Mouse (Mus musculus): Measurements from ENCODE around the gene Map4k2. TPM values are rescaled to one million over a fixed set of nuclear protein-coding genes. Genes with fewer than 3 reads are reported as not detected.
"Not testable (repeated sequence)": the region's sequence is repeated elsewhere in the genome, so short reads cannot be mapped to it uniquely, and the experiment has no call there.

Map4k2 gene
- polyA plus RNA-seq, 1 experiment from 2014 or later = 12.9 TPM

DNA sequence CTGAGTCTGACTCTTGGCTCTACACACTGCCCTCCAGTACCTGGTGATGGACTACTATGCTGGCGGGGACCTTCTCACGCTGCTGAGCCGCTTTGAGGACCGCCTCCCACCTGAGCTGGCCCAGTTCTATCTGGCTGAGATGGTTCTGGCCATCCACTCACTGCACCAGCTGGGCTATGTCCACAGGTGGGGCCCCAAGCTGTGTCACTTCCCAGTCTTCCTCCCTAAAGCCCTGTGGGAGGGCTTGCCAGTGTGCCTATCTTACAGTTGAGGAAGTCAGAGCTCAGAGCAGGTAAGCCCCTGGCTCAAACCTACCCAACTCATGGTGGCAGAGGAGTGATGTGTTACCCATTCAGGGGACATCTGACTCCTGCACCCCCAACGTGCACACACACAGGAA lies 30.8 kb upstream of the Map4k2 start:
- Histone ChIP-seq H3K4me2 (no peak overlapping the region), H3K9ac (ENCODE audit: low read depth, low read length) (no peak overlapping the region), H3K9me3 (ENCODE audit: control insufficient read depth, low read length) (no peaks in the 10 kb centered on the region), H3K4me3 (ENCODE audit: low read depth, low read length) (no peak overlapping the region), H3K4me1 (replicated peaks; ENCODE audit: control insufficient read depth, insufficient read depth, low read length) (peaks cover 18% of the 10 kb centered on the region), H3K36me3 (ENCODE audit: control insufficient read depth, insufficient read depth, low read length) (0 out of 2 replicates have a peak, but pooled peaks cover 3% of the 10 kb centered on the region), H3K27ac (ENCODE audit: low read depth, low read length) (no peak overlapping the region), H3K27me3 (replicated peaks; ENCODE audit: control insufficient read depth, insufficient read depth, low read length) (no peaks in the 10 kb centered on the region)
- DNase-seq (ENCODE audit: low spot score) (no peak), ATAC-seq (replicated peaks; ENCODE audit: low FRiP score) (no peak)
- WGBS = 88% methylated on average over 5 of the region's 5 CpGs

DNA sequence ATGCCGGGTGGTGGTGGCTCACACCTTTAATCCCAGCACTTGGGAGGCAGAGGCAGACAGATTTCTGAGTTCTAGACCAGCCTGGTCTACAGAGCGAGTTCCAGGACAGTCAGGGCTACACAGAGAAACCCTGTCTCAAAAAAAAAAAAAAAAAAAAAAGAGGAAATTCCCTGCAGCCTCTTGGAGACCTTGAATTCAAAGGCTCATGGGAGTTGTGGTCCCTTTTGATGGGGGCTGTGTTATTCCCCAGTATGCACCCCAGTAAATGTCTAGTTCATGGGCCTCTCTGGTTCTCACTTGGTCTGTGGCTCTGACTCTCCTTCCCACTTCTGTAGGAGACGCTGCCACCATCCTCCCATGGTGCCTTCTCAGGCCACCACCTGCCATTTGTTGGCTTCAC lies 29.2 kb upstream of the Map4k2 start:
- H3K36me3 ChIP-seq (ENCODE audit: control insufficient read depth, insufficient read depth, low read length); H3K27ac ChIP-seq (ENCODE audit: low read depth, low read length): not testable (repeated sequence)

DNA sequence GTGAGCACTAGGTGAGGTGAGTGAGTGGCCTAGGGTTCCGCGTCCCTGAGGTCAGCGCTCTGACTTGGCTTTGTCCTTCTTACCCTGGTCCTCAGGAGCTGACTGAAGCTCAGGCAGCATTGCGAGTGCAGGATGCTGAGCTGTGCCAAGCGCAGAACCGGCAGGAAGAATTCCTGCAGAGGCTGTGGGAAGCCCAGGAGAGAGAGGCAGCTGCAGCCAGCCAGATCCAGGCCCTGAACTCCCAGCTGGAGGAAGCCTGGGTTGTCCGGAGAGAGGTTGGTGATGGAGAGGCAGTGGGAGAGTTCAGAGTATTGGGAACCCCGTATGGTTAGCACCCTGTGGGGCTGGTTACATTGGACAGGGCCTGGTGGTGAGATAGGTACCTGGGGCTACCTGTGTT lies 27.1 kb upstream of the Map4k2 start:
- H3K27ac ChIP-seq (ENCODE audit: low read depth, low read length) = no peak overlapping the region
- DNase-seq (ENCODE audit: low spot score) = no peak
- no peaks in the 10 kb centered on the region for H3K9me3 ChIP-seq (ENCODE audit: control insufficient read depth, low read length)
- H3K4me3 ChIP-seq (ENCODE audit: low read depth, low read length) = no peak overlapping the region
- WGBS = 91% methylated on average over 8 of the region's 8 CpGs
- H3K4me2 ChIP-seq = no peak overlapping the region
- peaks cover 20% of the 10 kb centered on the region; the same call in 1 of the 2 replicates for H3K36me3 ChIP-seq (ENCODE audit: control insufficient read depth, insufficient read depth, low read length)
- ATAC-seq (replicated peaks; ENCODE audit: low FRiP score) = no peak
- no peaks in the 10 kb centered on the region for H3K4me1 ChIP-seq (replicated peaks; ENCODE audit: control insufficient read depth, insufficient read depth, low read length)
- H3K9ac ChIP-seq (ENCODE audit: low read depth, low read length) = no peak overlapping the region
- no peaks in the 10 kb centered on the region for H3K27me3 ChIP-seq (replicated peaks; ENCODE audit: control insufficient read depth, insufficient read depth, low read length)

More for the DNA sequence above, 29.2 kb upstream of the Map4k2 start:
- ATAC-seq (replicated peaks; ENCODE audit: low FRiP score); H3K9me3 ChIP-seq (ENCODE audit: control insufficient read depth, low read length); H3K4me2 ChIP-seq; H3K9ac ChIP-seq (ENCODE audit: low read depth, low read length); DNase-seq (ENCODE audit: low spot score); H3K27me3 ChIP-seq (replicated peaks; ENCODE audit: control insufficient read depth, insufficient read depth, low read length); H3K4me3 ChIP-seq (ENCODE audit: low read depth, low read length): not testable (repeated sequence)
- peaks cover 17% of the 10 kb centered on the region for H3K4me1 ChIP-seq (replicated peaks; ENCODE audit: control insufficient read depth, insufficient read depth, low read length)
- WGBS = 83% methylated on average over 3 of the region's 3 CpGs

DNA sequence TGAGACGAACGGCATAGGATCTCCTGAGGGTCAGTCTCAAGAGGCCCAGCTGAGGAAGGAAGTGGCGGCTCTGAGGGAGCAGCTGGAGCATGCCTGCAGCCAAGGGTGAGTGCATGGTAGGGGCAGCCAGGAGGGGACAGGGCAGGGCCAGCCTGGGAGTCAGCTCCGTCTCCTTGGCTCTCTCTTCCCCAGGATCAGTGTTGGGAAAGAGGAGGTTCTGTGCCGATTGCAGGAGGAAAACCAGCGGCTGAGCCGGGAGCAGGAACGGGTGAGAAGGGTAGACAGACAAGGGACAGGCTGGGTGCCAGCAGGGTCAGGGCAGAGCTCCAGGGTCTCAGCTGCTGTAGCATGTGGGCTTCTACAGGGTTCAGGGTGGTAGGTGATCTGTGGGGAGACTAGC lies 26.4 kb upstream of the Map4k2 start:
- no peaks in the 10 kb centered on the region for H3K4me1 ChIP-seq (replicated peaks; ENCODE audit: control insufficient read depth, insufficient read depth, low read length)
- WGBS = 80% methylated on average over 8 of the region's 8 CpGs
- no peak overlapping the region for H3K9ac ChIP-seq (ENCODE audit: low read depth, low read length)
- no peak overlapping the region for H3K4me2 ChIP-seq
- no peak for ATAC-seq (replicated peaks; ENCODE audit: low FRiP score)
- DNase-seq (ENCODE audit: low spot score) = no peak
- H3K4me3 ChIP-seq (ENCODE audit: low read depth, low read length) = no peak overlapping the region
- no peak overlapping the region for H3K27ac ChIP-seq (ENCODE audit: low read depth, low read length)
- no peaks in the 10 kb centered on the region for H3K27me3 ChIP-seq (replicated peaks; ENCODE audit: control insufficient read depth, insufficient read depth, low read length)
- H3K36me3 ChIP-seq (ENCODE audit: control insufficient read depth, insufficient read depth, low read length) = peaks cover 22% of the 10 kb centered on the region; the same call in 1 of the 2 replicates
- no peaks in the 10 kb centered on the region for H3K9me3 ChIP-seq (ENCODE audit: control insufficient read depth, low read length)

DNA sequence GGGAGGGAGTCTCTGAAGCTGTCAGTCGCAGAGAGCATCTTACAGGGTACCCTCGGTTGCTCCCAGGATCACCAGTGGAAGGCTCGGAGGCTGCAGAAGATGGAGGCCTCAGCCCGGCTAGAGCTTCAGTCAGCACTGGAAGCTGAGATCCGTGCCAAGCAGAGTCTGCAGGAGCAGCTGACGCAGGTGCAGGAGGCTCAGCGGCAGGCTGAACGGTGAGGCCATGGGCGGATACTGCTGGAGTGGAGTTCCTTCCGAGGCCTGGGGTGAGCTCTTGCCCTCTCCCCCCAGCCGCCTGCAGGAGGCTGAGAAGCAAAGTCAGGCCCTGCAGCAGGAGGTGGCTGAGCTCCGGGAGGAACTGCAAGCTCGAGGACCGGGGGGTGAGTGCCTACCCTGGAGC lies 25.4 kb upstream of the Map4k2 start:
- WGBS = 82% methylated on average over 14 of the region's 14 CpGs
- Histone ChIP-seq H3K9ac (ENCODE audit: low read depth, low read length) (no peak overlapping the region), H3K27ac (ENCODE audit: low read depth, low read length) (no peak overlapping the region), H3K27me3 (replicated peaks; ENCODE audit: control insufficient read depth, insufficient read depth, low read length) (no peaks in the 10 kb centered on the region), H3K36me3 (ENCODE audit: control insufficient read depth, insufficient read depth, low read length) (peaks cover 22% of the 10 kb centered on the region; the same call in 1 of the 2 replicates), H3K4me1 (replicated peaks; ENCODE audit: control insufficient read depth, insufficient read depth, low read length) (no peaks in the 10 kb centered on the region), H3K9me3 (ENCODE audit: control insufficient read depth, low read length) (no peaks in the 10 kb centered on the region), H3K4me2 (no peak overlapping the region), H3K4me3 (ENCODE audit: low read depth, low read length) (no peak overlapping the region)
- DNase-seq (ENCODE audit: low spot score) (no peak), ATAC-seq (replicated peaks; ENCODE audit: low FRiP score) (no peak)

DNA sequence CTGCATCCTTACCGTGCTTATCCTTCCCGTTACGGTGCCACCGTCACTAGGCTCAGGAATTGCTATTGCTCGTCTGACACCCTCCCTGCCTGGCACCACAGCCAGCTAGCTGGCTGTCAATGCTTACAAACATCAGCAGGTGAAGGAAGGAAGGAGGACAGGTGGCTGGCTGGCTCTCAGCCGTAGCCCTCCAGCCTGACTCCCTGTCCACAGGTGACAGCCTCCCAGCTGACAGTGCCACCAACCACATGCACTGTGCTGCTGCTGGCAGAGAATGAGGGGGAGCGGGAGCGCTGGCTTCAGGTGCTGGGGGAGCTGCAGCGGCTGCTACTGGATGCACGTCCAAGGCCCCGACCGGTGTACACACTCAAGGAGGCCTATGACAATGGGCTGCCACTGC lies 22.8 kb upstream of the Map4k2 start:
- Histone ChIP-seq H3K36me3 (ENCODE audit: control insufficient read depth, insufficient read depth, low read length) (peaks cover 26% of the 10 kb centered on the region; the same call in 1 of the 2 replicates), H3K4me1 (replicated peaks; ENCODE audit: control insufficient read depth, insufficient read depth, low read length) (0 out of 2 replicates have a peak, but pooled peaks cover 5% of the 10 kb centered on the region), H3K9ac (ENCODE audit: low read depth, low read length) (no peak overlapping the region), H3K9me3 (ENCODE audit: control insufficient read depth, low read length) (no peaks in the 10 kb centered on the region), H3K27ac (ENCODE audit: low read depth, low read length) (no peak overlapping the region), H3K4me3 (ENCODE audit: low read depth, low read length) (no peak overlapping the region), H3K4me2 (no peak overlapping the region), H3K27me3 (replicated peaks; ENCODE audit: control insufficient read depth, insufficient read depth, low read length) (no peaks in the 10 kb centered on the region)
- DNase-seq (ENCODE audit: low spot score) (no peak), ATAC-seq (replicated peaks; ENCODE audit: low FRiP score) (no peak)
- WGBS = 92% methylated on average over 12 of the region's 12 CpGs

DNA sequence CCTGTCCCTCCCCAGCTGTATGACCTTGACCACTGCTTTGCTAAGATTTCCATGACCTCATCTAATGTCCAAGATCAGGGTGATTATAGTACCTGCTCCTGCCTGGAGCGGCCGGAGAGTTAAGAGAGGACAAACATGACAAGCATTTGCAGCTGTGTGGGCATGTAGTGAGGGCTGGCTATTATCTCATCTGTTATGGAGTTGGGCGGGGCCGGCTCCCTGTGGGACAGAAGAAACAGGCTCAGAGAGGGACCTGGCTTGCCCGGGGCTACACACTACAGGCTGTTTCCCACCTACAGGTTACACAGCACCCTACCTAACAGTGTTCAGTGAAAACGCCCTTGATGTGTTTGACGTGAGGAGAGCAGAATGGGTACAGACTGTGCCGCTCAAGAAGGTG lies 19.6 kb upstream of the Map4k2 start:
- Histone ChIP-seq H3K36me3 (ENCODE audit: control insufficient read depth, insufficient read depth, low read length) (peaks cover 21% of the 10 kb centered on the region; the same call in 1 of the 2 replicates), H3K9ac (ENCODE audit: low read depth, low read length) (no peak overlapping the region), H3K4me1 (replicated peaks; ENCODE audit: control insufficient read depth, insufficient read depth, low read length) (0 out of 2 replicates have a peak, but pooled peaks cover 5% of the 10 kb centered on the region), H3K27me3 (replicated peaks; ENCODE audit: control insufficient read depth, insufficient read depth, low read length) (no peaks in the 10 kb centered on the region), H3K4me2 (no peak overlapping the region), H3K9me3 (ENCODE audit: control insufficient read depth, low read length) (no peaks in the 10 kb centered on the region), H3K27ac (ENCODE audit: low read depth, low read length) (no peak overlapping the region), H3K4me3 (ENCODE audit: low read depth, low read length) (no peak overlapping the region)
- 75% methylated on average over 8 of the region's 8 CpGs for WGBS
- DNase-seq (ENCODE audit: low spot score) (no peak), ATAC-seq (replicated peaks; ENCODE audit: low FRiP score) (0 out of 2 replicates have a peak, but pooled peaks have one; percentile 29)

DNA sequence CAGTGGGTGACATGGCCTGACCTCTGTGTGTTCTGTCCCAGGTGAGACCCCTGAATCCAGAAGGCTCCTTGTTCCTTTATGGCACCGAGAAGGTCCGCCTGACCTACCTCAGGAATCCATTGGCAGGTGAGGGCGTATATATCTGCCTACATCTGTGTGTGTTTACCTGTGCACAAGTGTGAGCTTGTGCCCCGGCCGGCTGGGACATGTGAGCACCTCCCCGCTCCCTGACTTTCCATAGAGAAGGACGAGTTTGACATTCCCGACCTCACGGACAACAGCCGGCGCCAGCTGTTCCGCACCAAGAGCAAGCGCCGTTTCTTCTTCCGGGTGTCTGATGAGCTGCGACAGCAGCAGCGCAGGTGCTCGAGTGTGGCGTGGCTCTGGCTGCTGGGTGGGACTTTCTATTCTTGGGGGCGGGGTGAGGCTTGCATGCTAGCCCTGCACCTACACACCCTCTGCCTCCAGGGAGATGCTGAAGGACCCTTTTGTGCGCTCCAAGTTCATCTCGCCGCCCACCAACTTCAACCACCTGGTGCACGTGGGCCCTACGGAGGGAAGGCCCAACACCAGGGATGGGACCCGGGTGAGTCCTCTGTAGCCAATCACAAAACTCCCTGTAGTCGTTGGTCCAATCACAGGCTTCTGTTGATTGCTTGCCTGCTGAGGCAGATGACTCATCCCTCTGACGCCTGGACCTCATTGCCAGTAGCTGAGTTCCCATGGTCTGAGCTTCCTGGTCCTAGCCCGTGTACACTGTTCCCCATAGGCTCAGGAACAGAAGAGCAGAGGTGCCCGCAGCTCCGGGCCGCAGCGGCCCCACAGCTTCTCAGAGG lies 18.9 kb upstream of the Map4k2 start:
- 0 out of 2 replicates have a peak, but pooled peaks cover 5% of the 10 kb centered on the region for H3K4me1 ChIP-seq (replicated peaks; ENCODE audit: control insufficient read depth, insufficient read depth, low read length)
- H3K4me3 ChIP-seq (ENCODE audit: low read depth, low read length) = no peak overlapping the region
- no peak overlapping the region for H3K9ac ChIP-seq (ENCODE audit: low read depth, low read length)
- DNase-seq (ENCODE audit: low spot score) (no peak), ATAC-seq (replicated peaks; ENCODE audit: low FRiP score) (no peak)
- H3K4me2 ChIP-seq = no peak overlapping the region
- 84% methylated on average over 33 of the region's 33 CpGs for WGBS
- no peak overlapping the region for H3K27ac ChIP-seq (ENCODE audit: low read depth, low read length)
- peaks cover 15% of the 10 kb centered on the region; the same call in 1 of the 2 replicates for H3K36me3 ChIP-seq (ENCODE audit: control insufficient read depth, insufficient read depth, low read length)
- H3K9me3 ChIP-seq (ENCODE audit: control insufficient read depth, low read length) = no peaks in the 10 kb centered on the region
- no peaks in the 10 kb centered on the region for H3K27me3 ChIP-seq (replicated peaks; ENCODE audit: control insufficient read depth, insufficient read depth, low read length)

DNA sequence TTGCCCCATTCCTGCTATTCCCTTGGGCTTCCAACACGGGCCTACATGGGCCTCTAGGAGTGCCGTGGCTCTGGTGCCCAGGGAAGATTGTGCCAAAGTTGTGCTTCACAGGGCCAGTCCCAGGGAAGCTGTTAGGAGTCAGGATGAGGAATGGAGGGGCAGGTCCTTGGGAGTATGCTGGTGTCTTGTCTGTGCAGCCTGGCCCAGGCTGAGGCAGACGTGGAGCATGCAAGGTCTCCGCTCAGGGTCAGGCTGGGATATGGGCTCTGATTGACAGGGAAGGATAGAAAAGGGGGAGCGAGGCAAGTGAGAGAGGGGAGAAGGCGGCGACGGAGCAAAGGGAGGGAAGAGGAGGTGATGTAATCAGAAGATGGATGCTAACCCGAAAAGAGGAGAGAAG lies 16.2 kb upstream of the Map4k2 start:
- Histone ChIP-seq H3K27ac (ENCODE audit: low read depth, low read length) (no peak overlapping the region), H3K27me3 (replicated peaks; ENCODE audit: control insufficient read depth, insufficient read depth, low read length) (no peaks in the 10 kb centered on the region), H3K4me3 (ENCODE audit: low read depth, low read length) (no peak overlapping the region), H3K9ac (ENCODE audit: low read depth, low read length) (no peak overlapping the region), H3K9me3 (ENCODE audit: control insufficient read depth, low read length) (no peaks in the 10 kb centered on the region), H3K36me3 (ENCODE audit: control insufficient read depth, insufficient read depth, low read length) (peaks cover 4% of the 10 kb centered on the region; the same call in 1 of the 2 replicates), H3K4me1 (replicated peaks; ENCODE audit: control insufficient read depth, insufficient read depth, low read length) (0 out of 2 replicates have a peak, but pooled peaks cover 5% of the 10 kb centered on the region), H3K4me2 (no peak overlapping the region)
- DNase-seq (ENCODE audit: low spot score) (no peak), ATAC-seq (replicated peaks; ENCODE audit: low FRiP score) (no peak)
- 84% methylated on average over 9 of the region's 9 CpGs for WGBS

Data from liver, embryonic 11.5 days (tissue).